Mouse (Mus musculus): ENCODE measurements at regions not wholly inside any gene's neighbourhood (a gene's known extent, or its start where the extent isn't known, plus 50 kb on each side); places are given as distances from the start of the nearest gene placed in this dataset.

DNA sequence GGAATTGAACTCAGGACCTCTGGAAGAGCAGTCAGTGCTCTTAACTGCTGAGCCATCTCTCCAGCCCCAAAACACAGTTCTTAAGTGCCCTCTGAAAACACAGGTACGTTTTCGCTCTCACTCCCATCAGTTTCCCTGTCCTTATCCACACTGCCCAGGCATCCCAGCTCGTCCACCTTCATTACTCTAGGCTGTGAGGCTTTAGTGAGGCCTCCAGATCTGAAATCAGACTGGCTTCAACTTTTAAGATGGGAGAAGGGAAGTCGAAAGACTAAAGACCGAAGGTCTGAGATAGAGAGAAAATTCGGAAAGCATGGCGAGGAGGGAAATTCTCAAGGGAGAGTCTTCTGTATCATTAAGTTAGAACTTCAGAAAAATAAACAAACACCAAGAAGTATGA lies 54.8 kb upstream of the Tet2 start:
- no peak for DNase-seq (ENCODE audit: extremely low read depth, low read depth)

DNA sequence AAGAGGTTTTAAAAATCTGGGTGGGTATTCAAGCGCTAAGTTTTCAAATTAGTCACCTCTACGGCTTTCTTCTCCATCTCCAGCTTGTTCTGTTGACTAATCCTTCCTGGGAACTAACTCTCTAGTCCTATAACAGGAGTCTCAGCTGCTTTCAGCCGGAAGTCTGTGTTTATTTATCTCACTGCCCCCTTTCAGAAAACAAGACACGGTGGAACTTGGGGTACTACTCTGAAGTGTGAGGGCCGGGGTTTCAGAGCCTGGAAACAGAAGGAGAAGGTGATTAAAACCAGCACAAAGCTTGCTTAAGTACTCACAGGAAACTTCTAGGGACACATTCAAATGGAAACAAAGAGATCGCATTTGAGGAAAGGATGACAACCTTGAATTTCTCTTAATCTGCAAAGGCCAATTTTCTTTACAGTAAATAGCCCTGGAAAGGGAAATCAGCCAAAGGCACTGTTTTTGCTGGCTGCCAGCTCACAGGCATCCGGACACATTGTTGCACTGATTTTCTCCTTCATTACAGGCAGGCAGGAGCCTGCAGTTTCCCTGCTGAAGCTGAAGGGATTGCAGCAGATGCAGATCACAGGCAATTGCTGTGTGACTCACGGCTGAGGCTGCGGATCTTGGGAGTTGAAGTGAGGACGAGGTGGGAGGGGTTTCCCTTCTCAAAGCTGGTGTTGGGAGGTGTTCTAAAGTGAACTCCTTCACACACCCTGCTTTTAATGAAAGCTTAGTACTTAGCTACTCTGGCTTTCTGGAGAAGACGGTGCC lies 55.7 kb upstream of the Tet2 start:
- no peak for DNase-seq (ENCODE audit: extremely low read depth, low read depth)

DNA sequence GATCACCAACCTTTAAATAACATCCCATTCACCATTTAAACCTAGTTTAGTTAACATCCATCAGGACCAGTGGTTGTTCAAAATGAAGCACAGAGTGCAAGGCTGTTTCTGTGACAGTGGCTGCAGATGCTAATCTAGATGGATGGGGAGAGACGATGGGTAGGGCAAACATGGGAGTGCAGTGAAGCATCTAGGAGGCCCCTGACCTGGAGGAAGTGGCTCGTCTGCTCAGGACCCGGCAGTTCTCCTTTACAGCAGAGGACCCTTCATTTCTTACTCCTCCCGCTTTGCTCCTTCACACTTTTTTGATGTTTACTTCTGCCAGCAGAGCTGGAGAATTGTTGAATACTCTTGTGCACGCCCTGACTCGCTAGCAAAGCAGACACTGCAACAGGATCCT lies 60.5 kb upstream of the Tet2 start:
- no peak for DNase-seq (ENCODE audit: extremely low read depth, low read depth)

DNA sequence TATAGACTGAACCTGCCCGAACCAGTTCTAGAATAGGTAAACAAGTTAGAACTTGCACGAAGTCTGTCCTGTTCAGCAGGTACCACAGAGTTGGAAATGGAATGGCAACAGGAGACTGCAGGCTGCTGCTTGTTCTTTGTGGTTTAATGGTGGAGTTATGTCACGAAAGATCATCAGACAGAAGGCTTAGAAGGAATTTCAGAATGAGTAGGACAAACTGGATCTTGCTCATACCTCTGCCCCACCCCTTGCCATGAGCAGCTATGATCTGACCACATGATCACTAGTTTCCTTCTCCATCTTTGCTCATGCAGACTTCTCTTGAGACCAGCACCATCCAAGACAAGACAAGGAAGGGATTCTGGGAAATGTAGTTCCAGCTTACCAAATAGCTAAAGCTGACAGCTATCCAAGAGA lies 63.9 kb upstream of the Tet2 start:
- no peak for DNase-seq (ENCODE audit: extremely low read depth, low read depth)

DNA sequence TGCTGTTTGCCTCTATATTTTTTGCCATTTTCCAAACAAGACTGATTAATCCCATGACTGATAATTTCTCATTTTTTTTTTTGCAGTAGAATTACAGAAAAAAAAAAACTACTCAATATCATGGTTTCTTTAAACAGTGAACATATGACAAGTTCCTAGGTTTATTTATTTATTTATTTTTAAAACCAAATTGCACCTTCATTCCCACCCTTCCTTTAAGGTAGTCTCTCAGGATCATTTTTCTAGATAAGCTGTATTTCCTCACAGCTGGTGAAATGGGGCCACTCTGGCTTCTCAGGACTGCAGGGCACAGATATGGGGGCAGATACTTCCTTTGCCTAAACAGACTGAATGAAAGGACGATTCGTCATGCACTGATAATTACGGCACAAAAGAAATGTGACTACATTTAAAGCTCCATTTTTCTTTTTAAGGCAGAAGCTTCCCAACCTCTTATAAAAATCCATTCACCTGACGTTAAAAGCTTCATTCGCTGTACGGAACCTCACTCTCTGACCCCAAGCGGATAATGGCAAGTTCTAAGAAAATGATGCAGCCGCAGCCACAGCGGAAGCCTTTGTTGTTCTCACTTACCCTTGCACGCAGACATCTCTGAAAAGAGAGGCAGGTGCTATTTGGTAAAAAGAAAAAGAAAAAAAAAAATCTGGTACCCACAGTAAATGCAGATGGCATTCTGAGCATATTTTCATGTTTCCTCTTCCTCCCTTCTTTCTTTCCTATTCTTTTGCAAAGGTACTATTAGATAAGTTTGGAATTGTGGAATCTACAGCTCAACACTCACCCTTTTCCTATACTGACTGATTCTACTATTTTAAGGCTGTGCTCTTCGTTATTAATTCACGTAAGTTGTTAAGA lies 69.1 kb upstream of the Tet2 start:
- peak; percentile 64 for DNase-seq (ENCODE audit: extremely low read depth, low read depth)

DNA sequence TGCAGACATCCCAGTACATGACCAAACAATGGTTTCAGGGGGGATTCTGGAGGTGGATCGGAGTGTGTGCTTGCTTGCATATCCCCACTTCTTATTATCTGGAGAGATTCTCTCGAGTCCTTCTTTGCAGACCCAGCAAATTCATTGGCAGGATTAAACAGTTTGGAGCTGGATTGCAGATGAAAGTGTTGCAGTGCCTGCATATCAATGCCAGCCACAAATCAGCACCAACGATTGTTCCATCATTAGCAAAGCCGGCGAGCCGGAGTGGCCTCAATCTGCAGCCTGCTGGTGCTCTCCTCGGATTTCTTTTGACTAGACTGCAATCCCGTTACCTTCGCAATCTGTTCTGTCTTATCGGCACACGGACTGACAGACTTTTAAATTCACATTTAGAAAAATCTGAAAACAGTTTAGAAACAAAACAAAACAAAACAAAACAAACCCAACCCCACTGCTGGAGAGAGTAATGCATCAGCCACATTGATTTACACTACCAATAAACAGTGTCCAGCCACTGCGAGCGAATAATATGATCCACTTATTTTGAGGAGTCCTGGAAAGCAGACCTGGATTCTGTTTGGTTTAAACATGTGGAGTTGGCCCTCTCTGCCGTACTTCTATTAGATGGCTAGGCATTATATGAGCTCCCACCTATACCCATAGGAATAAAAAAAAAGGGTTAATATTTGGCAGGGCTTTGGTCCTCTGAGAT lies 69.9 kb upstream of the Tet2 start:
- no peak for DNase-seq (ENCODE audit: extremely low read depth, low read depth)

DNA sequence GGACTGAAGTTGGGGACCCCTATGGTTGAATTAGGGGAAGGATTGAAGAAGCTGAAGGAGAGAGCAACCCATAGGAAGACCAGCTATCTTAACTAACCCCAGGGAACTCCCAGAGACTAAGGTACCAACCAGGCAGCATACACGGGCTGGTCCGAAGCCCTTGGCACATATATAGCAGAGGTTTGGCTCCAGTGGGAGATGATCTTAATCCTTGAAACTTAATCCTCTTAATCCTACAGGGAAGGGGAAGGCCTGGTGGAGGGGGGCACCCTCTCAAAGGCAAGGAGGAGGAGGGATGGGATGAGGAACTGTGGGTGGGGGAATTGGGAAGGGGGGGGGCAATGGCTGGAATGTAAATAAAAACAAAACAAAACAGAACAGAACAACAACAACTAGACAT lies 72.1 kb upstream of the Tet2 start:
- DNase-seq (ENCODE audit: extremely low read depth, low read depth) = no peak

DNA sequence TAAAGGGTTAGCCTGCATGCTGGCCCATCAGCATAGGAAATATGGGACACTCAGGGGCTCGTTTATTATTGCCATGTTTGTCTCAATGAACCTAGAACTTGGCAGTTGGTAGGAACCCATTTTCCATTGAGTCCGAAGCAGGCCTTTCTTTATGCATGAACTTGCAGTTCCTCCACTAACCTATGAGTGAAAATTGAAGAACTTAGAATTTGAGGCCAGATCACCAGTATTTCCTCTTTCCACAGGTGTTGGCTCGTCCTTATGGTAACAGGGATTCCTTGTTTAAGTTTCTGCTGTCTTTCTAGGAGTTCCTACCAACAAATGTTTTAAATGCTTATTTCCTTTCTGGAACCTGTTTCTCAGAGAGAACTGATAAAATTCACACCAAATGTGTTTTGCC lies 73.6 kb upstream of the Tet2 start:
- DNase-seq (ENCODE audit: extremely low read depth, low read depth) = peak; percentile 51

DNA sequence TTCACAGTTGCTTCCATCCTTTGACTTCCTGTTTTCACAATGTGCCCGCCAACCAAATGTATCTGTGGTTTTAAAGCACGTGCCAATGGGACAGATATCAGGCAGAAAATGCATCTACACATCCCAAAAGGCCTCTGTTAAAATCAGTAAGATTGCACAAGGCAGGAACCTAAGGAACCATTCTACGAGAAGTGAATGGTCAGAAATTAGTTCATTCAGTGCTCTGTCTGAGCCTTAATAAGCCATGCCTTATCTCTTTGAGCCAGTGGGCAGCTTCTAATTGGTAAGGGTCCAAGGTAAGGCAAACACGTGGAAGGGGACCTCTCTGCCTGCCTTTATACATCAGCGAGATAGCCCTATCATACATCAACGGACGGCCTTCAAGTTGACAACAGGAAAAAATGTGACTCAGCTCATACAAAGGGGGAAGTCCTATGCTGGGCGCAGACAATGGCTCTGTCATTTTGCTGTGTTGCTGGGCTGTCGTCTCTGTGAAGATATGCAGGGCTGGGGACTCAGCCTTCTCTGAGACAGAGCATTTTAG lies 78.3 kb upstream of the Tet2 start:
- DNase-seq (ENCODE audit: extremely low read depth, low read depth) = peak; percentile 99

DNA sequence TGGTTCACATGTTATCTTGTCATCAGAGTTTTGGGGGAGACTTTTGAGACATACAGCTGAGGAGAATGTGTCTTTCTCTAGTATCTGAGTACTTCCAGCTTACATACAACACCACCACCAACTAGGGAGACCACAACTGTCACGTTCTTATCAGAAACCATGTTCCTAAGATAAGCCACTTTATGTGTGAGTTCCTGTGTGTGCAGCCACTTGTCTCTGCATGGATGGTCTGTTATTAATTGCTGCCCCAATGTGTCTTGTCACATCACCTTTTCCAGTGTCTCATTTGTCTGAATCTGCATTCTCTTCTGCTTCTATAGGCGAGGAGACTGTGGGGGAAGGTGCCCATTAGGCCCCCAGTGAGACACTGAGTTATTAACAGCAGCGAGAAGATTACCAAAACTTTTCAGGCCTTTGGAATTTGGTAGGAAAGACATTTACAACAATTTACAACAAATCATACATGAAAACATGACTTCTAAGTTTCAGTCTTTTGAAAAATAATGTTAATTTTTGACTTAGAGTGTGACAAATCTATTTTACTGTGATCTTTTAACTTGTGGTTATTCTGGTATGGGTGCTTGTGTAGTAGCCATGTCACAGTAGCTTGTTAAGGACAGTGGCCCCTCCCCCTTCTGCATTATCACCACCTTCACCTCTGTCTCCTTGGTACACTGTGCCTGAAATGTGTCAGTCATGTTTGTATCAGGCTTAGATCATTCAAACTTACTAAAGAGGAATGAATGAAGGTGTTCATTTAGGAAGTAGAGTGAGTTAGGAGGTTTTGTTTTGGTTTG lies 79.3 kb upstream of the Tet2 start:
- peak; percentile 82 for DNase-seq (ENCODE audit: extremely low read depth, low read depth)

DNA sequence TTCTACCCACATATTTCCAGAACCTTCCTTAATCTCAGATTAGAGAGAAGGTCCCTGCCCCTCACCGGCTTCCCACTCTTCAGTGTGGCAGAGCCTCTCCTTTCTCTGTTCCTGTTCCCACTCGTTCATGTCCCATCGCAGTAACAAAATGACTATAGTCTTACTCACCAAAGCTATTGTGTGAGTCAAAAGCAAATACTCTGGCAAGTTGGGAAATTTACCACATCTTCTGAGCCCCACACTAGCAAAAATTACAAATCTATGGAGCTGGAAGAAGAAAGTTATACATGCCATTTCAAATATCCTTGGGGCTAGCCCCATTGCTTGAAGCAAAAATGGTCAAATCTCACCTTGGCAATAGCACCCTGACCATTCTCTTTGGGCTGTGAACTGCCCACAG lies 80.1 kb upstream of the Tet2 start:
- DNase-seq (ENCODE audit: extremely low read depth, low read depth) = no peak

DNA sequence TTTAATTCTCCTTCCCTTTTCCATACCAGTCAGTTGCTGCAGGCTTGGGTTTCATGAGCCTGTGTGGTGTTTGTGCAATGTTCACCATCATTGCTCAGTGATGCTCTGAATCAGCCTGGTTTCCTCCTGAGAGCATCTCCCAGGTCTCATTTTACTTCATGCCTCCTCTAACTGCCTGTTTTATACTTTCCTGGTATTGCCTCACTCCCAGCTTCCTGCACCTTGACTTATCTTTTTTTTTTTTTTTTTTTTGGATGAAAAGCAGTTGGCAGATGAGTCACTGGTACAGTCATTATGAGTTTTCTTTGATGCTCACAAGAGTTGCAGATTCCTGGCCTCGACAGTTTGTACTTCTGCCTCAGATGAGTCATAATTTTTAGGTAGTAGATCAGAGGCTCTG lies 81.5 kb upstream of the Tet2 start:
- DNase-seq (ENCODE audit: extremely low read depth, low read depth) = peak; percentile 44

DNA sequence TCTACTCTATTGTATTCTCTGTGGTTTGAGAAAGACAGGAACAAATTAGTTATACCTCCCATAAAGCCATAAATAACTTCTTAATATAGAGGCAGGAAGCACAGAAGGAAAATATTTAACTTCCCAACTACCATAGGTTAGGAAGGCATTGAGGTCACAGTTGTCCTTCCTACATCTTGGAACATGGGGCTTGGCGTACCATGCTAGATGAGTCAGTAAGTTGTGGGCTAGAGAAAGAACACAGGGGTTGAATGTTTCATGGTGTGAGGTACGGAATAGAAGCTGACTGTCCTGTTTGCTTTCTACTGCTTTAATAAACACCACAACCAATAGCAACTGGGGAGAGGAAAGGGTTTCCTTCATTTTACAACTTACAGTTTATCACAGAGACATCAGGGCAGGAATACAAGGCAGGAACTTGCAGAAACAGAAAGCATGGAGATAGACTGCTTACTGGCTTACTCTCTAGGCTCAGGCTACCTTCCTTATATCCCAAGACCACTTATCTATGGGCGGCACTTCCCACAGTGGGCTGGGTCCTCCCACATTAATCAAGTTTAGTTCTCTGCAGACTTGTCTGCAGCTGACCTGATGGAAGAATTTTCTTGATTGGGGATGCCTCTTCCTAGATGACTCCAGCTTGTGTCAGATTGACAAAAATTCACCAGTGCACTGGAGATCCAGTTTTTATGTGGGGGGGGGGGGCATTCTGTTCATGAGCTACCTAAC lies 82.3 kb upstream of the Tet2 start:
- peak; percentile 46 for DNase-seq (ENCODE audit: extremely low read depth, low read depth)

DNA sequence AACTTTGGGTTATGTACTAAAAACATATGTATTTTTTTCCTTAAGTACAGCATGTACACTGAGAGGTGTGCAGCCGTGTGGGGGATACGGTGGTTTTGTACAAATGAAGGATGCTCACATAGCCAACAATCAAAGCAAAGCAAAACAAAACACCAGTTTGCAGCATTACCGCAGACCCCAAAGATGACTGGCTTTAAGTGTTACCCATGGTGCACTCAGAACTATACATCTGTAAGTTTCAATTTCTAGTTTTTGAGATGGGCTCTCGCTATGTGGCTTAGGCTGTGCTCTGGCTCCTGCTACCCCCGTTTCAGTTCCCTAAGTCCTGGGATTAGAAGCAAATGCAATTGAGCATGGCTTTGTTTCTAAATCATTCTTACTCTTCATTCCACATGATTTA lies 89.4 kb upstream of the Tet2 start:
- no peak for DNase-seq (ENCODE audit: extremely low read depth, low read depth)

DNA sequence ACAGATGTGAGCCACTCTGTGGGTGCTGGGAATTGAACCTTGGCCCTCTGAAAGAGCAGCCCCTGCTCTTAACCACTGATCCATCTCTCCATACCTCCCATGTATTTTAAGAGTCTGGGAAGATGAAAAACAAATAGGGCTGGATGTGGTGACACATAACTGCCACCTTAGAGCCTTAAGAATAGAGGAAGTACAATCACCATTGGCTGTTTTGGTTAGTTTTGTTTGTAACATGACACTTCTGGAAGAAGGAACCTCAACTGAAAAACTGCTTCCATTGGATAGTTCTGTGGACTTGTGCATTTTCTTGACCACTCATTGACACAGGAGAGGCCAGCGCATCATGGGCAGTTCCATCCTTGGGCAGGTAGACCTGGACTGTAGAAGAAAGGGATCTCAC lies 100.7 kb upstream of the Tet2 start:
- DNase-seq (ENCODE audit: extremely low read depth, low read depth) = no peak

DNA sequence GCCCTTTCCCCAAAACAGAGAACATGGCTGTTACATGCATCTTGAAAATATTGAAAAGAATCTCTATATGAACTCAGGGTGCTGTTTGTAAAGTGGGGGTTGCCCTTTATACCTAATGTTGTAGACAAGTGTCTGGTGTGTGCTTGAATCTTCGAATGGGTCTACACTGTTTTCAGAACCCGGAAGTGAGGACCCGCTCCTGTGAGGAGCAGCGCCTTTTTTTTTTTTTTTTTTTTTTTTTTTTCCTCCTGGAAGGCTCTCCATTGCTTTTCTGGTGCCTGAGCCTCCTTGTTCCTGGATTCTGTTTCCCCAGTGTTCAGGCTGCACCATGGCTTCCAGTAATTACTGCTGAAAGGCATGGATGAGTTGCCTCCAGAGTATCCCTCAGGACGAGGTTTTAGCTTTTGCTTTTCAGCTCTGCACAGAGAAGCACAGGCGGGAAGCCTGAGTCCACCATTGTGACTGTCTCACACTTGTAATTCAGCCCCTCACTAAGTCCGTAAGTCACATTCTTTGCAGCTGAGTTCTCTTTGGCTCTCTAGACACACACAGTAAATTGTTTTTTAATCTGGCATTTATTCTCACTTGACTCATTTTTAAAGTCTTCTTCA lies 101.6 kb upstream of the Tet2 start:
- no peak for DNase-seq (ENCODE audit: extremely low read depth, low read depth)

DNA sequence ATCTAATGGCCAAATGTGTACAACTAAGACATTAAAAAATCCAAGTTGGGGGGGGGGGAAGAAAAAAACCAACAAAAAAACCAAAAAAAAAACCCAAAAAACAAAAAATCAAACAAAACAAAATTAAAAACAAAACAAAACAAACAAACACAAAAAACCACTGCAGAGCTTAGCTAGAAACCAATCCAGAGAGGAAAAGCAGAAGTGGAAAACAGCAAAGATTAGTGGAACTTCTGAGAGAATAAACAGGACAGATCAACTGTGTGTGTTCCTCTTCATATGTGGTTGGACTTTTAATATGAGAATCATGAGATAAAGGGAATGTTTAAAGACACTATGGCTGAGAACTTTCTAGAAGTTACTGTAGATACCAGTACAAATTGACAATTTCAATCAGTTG lies 105.1 kb upstream of the Tet2 start:
- DNase-seq (ENCODE audit: extremely low read depth, low read depth) = peak; percentile 27

DNA sequence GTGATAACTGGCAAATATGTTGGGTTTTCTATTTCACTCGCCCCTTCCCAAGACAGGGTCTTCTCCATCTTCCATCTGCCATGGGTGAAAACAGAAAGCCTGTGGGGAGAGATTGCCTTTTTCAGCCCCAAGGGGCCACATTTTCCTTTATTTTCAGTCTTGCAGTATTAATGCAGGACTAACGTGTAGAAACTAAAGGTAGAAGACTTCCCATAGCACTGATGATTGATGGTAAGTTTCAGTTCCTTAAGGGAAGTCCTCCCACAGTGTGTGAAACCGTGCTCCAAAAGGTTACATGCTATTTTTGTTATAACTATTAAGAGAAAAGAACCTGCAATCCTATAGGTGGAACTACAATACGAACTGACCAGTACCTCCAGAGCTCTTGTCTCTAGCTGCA lies 107.1 kb upstream of the Tet2 start:
- no peak for DNase-seq (ENCODE audit: extremely low read depth, low read depth)

DNA sequence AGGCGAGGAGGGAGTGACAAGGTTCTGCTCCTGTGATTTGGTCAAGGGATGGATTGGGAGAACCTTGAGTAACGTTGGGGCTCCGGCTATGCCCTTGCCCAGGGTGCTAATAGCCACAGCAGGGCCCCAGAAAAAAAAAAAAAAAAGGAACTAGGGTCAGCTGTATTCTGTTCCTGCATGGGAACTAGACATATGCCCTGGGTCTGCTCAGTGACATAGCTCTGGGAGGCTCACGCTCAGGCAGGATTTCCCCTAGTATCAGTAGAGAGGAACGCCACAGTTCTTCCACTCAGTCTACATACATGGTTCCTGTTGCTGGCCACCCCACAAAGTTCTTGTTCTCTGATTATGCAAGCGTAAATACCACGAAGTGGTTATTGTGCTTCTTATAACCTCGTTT lies 114.8 kb upstream of the Tet2 start:
- DNase-seq (ENCODE audit: extremely low read depth, low read depth) = no peak

DNA sequence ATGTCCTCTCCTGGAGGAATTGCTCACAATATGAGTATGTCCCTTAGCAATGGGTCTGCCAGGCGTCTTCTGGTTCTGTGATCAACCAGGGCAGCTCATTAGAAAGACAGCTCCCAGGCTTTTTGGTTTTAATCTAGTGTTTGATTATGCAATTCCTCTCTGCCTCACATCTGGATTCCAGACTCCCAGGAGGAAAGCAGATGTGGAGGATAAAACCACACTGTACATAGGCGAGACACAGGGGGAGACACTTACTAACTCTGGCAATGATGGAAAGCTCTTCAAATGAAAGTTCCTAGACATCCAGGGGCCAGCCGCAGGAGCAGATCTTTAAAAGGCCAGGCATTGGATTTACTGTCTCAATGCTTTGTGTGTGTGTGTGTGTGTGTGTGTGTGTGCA lies 116.4 kb upstream of the Tet2 start:
- DNase-seq (ENCODE audit: extremely low read depth, low read depth) = no peak
